Comparison of ENCODE assay signal across 9 mouse cellular contexts in the genomic region with DNA sequence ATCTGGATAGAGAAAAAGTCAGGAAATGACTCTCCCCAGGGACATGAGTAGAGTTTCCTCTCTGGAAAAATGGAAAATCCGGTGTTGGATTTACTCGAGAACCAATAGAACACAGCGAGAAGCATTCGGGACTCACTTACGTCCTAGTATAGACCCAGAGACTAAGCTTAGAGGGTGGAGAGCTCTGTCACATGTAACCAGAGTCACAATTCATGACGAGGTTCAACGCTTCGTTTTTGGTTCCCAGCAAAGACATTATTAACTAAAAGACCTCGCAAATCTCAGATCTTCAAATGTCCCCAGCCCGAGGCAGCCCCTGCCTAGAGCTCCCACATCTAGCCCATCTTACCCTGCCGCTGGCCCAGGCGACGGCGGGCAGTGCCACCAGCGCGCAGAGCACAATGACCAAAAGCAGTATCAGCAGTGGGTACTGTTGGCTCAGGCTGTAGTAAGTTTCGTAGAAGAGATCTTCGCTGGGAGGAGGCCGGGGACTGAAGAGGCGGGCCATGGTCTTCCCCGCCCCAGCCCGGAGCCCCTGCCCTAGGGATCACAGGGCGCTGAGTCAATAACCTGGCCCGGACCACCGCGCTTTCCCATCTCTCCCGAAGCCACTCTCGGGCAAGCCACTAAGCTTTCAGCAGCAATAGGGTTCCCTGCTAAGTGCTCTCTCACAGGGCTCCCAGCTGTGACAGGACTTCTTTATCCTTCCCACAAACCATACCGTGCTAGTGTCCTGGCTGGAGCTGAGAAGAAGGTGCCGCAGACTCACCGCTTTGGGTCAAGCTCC. TPM values are rescaled to one million over a fixed set of nuclear protein-coding genes. Genes with fewer than 3 reads are reported as not detected.
A peak's percentile ranks its signal among the peaks of the same experiment; 100 is the strongest.
DNase-seq lines count a peak whose midpoint lies in the region; ATAC-seq and TF ChIP-seq lines count a peak whose summit lies in the region.
"Had no signal": no experiment of that assay in that cellular context is flagged by ENCODE, and none has a peak within 500 bp of the region (broad histone marks: within the 10 kb centered on the region; RNA-seq: fewer than 3 reads in every experiment).

No protein-coding gene starts in this region.

- H3K4me1 ChIP-seq in embryonic facial prominence, embryonic 14.5 days (ENCODE audit: control insufficient read depth, insufficient read depth, low read length), result peaks cover 22% of the 10 kb centered on the region
- H3K4me1 ChIP-seq in limb, embryonic 13.5 days, result peaks cover 29% of the 10 kb centered on the region
- 0 out of 2 replicates have a peak, but pooled peaks cover 2% of the 10 kb centered on the region for H3K4me1 ChIP-seq in midbrain, postnatal 0 days (ENCODE audit: insufficient read depth, low read length)

- H3K4me3 ChIP-seq in embryonic facial prominence, embryonic 14.5 days (ENCODE audit: low read depth, low read length), result peak overlapping the region; percentile 44
- peak overlapping the region; percentile 58 for H3K4me3 ChIP-seq in limb, embryonic 13.5 days
- H3K4me3 ChIP-seq in midbrain, postnatal 0 days (ENCODE audit: low read depth, low read length), result peak overlapping the region; percentile 25

- TF ChIP-seq CTCF in midbrain, postnatal 0 days (IDR thresholded peaks at IDR 0.05), result no peak

- peaks cover 9% of the 10 kb centered on the region; the same call in 1 of the 2 replicates for H3K27me3 ChIP-seq in embryonic facial prominence, embryonic 14.5 days (replicated peaks; ENCODE audit: control insufficient read depth, insufficient read depth, low read length)
- H3K27me3 ChIP-seq in limb, embryonic 13.5 days, result peaks cover 52% of the 10 kb centered on the region
- H3K27me3 ChIP-seq in midbrain, postnatal 0 days (ENCODE audit: insufficient read depth, low read length), result peaks cover 56% of the 10 kb centered on the region

- WGBS in embryonic facial prominence, embryonic 14.5 days, result 5% methylated on average over 22 of the region's 31 CpGs
- WGBS in limb, embryonic 13.5 days, result under 1% methylated on average over 31 of the region's 31 CpGs
- WGBS in midbrain, postnatal 0 days, result under 1% methylated on average over 31 of the region's 31 CpGs

- no peaks in the 10 kb centered on the region for H3K9me3 ChIP-seq in embryonic facial prominence, embryonic 14.5 days (ENCODE audit: control insufficient read depth, low read length)
- no peaks in the 10 kb centered on the region for H3K9me3 ChIP-seq in limb, embryonic 13.5 days
- H3K9me3 ChIP-seq in midbrain, postnatal 0 days (ENCODE audit: low read length), result no peaks in the 10 kb centered on the region

- 0 out of 2 replicates have a peak, but pooled peaks cover 9% of the 10 kb centered on the region for H3K36me3 ChIP-seq in embryonic facial prominence, embryonic 14.5 days (ENCODE audit: control insufficient read depth, insufficient read depth, low read length)
- H3K36me3 ChIP-seq in limb, embryonic 13.5 days, result peaks cover 14% of the 10 kb centered on the region; the same call in 1 of the 2 replicates
- no peaks in the 10 kb centered on the region for H3K36me3 ChIP-seq in midbrain, postnatal 0 days (ENCODE audit: insufficient read depth, low read length)

- H3K4me2 ChIP-seq in embryonic facial prominence, embryonic 14.5 days (ENCODE audit: low read depth, low read length), result peak overlapping the region; percentile 60
- H3K4me2 ChIP-seq in limb, embryonic 13.5 days (replicated peaks), result peak overlapping the region; percentile 84
- peak overlapping the region; percentile 44 for H3K4me2 ChIP-seq in midbrain, postnatal 0 days (ENCODE audit: low read depth, low read length, poor library complexity, severe bottlenecking)

- peak; percentile 60 for ATAC-seq in embryonic facial prominence, embryonic 14.5 days (ENCODE audit: low read depth)
- ATAC-seq in limb, embryonic 13.5 days (ENCODE audit: low FRiP score, low read depth), result peak; percentile 53
- ATAC-seq in midbrain, postnatal 0 days (ENCODE audit: low FRiP score), result no peak
- ATAC-seq in megakaryocyte-erythroid progenitor cell, adult 5-6 weeks (replicated peaks; ENCODE audit: low FRiP score, low TSS enrichment, poor library complexity, severe bottlenecking), result no peak
- ATAC-seq: Patski had no signal

- peak overlapping the region; percentile 76 for H3K27ac ChIP-seq in embryonic facial prominence, embryonic 14.5 days (replicated peaks; ENCODE audit: low read depth, low read length)
- peak overlapping the region; percentile 80 for H3K27ac ChIP-seq in limb, embryonic 13.5 days
- no peak overlapping the region for H3K27ac ChIP-seq in midbrain, postnatal 0 days (ENCODE audit: low read depth, low read length)

- peak overlapping the region; percentile 58 for H3K9ac ChIP-seq in embryonic facial prominence, embryonic 14.5 days (ENCODE audit: low read depth, low read length)
- H3K9ac ChIP-seq in limb, embryonic 13.5 days, result peak overlapping the region; percentile 70
- H3K9ac ChIP-seq in midbrain, postnatal 0 days (replicated peaks; ENCODE audit: low read length, poor library complexity, severe bottlenecking), result no peak overlapping the region

- DNase-seq in ovary, postnatal 10 days (ENCODE audit: low spot score), result peak; percentile 4
- DNase-seq in ovary, adult 18-20 months (ENCODE audit: low spot score), result no peak
- DNase-seq in embryonic facial prominence, embryonic 14.5 days (ENCODE audit: low spot score), result peak; percentile 95
- DNase-seq in heart, postnatal 14 days, result peak; percentile 39 to 40
- DNase-seq in midbrain, postnatal 0 days (ENCODE audit: low spot score), result peak; percentile 71
- DNase-seq in left cerebral cortex, adult 11 months (ENCODE audit: low spot score), result no peak

- intact Hi-C loops in heart, postnatal 14 days (cut with DNase I), result loop anchor here (2.0 kb wide), 1 partner anchor 81 kb away; no protein-coding TSS in a partner anchor

RNA-seq across cellular contexts. Expression of gene Adcy4, which starts 0.5 kb away (rescaled TPM):
- polyA plus RNA-seq in embryonic facial prominence, embryonic 14.5 days (2014; fragmentation: Nextera tagmentation; extraction: Ambion mirVana), result 13.4 and 16.2 TPM in 2 replicates
- total RNA-seq in heart, postnatal 14 days (2021), result 10 to 100 TPM; 19.8 to 21.1 TPM
- 20.9 and 25.6 TPM in 2 replicates for polyA plus RNA-seq in limb, embryonic 13.5 days (2015; fragmentation: Nextera tagmentation; extraction: Ambion mirVana)
- 3.6 and 4.0 TPM in 2 replicates for total RNA-seq in midbrain, postnatal 0 days (2014; rRNA removed)
- polyA plus RNA-seq in midbrain, postnatal 0 days (2015; fragmentation: Nextera tagmentation; extraction: Ambion mirVana), result 1.7 TPM in 2 replicates
- total RNA-seq in megakaryocyte-erythroid progenitor cell, adult 5-6 weeks (2014; fragmentation: Nextera tagmentation), result not detected in 2 replicates
- total RNA-seq in megakaryocyte-erythroid progenitor cell, adult 5-6 weeks (2017), result not detected in 2 replicates
- polyA plus RNA-seq: Patski had no signal

RNA-seq across cellular contexts. Expression of gene Ripk3, which starts 5.3 kb away (rescaled TPM):
- polyA plus RNA-seq in embryonic facial prominence, embryonic 14.5 days (2014; fragmentation: Nextera tagmentation; extraction: Ambion mirVana), result 32.0 and 35.3 TPM in 2 replicates
- 1 to 10 TPM; 4.4 to 6.1 TPM for total RNA-seq in heart, postnatal 14 days (2021)
- polyA plus RNA-seq in limb, embryonic 13.5 days (2015; fragmentation: Nextera tagmentation; extraction: Ambion mirVana), result 31.0 and 37.1 TPM in 2 replicates
- 0.27 TPM in 1 of 2 replicates, not detected in the other for total RNA-seq in midbrain, postnatal 0 days (2014; rRNA removed)
- 1.3 and 3.0 TPM in 2 replicates for polyA plus RNA-seq in midbrain, postnatal 0 days (2015; fragmentation: Nextera tagmentation; extraction: Ambion mirVana)
- total RNA-seq in megakaryocyte-erythroid progenitor cell, adult 5-6 weeks (2014; fragmentation: Nextera tagmentation), result 55.7 and 87.0 TPM in 2 replicates
- 8.9 and 23.1 TPM in 2 replicates for total RNA-seq in megakaryocyte-erythroid progenitor cell, adult 5-6 weeks (2017)

RNA-seq across cellular contexts. Expression of gene Ltb4r1, which starts 17.6 kb away (rescaled TPM):
- polyA plus RNA-seq in embryonic facial prominence, embryonic 14.5 days (2014; fragmentation: Nextera tagmentation; extraction: Ambion mirVana), result 0.24 and 0.56 TPM in 2 replicates
- under 1 TPM; 0.37 to 0.60 TPM for total RNA-seq in heart, postnatal 14 days (2021)
- polyA plus RNA-seq in limb, embryonic 13.5 days (2015; fragmentation: Nextera tagmentation; extraction: Ambion mirVana), result 0.45 and 0.51 TPM in 2 replicates
- 0.88 and 1.8 TPM in 2 replicates for total RNA-seq in midbrain, postnatal 0 days (2014; rRNA removed)
- 0.94 and 1.1 TPM in 2 replicates for polyA plus RNA-seq in midbrain, postnatal 0 days (2015; fragmentation: Nextera tagmentation; extraction: Ambion mirVana)
- 0.50 and 3.5 TPM in 2 replicates for total RNA-seq in megakaryocyte-erythroid progenitor cell, adult 5-6 weeks (2014; fragmentation: Nextera tagmentation)
- 0.76 and 3.1 TPM in 2 replicates for total RNA-seq in megakaryocyte-erythroid progenitor cell, adult 5-6 weeks (2017)
- polyA plus RNA-seq: Patski had no signal

RNA-seq across cellular contexts. Expression of gene Ltb4r2, which starts 22.1 kb away (rescaled TPM):
- polyA plus RNA-seq in embryonic facial prominence, embryonic 14.5 days (2014; fragmentation: Nextera tagmentation; extraction: Ambion mirVana), result 0.47 and 0.51 TPM in 2 replicates
- total RNA-seq in heart, postnatal 14 days (2021), result under 1 TPM; 0.12 to 0.17 TPM
- 0.36 and 0.64 TPM in 2 replicates for polyA plus RNA-seq in limb, embryonic 13.5 days (2015; fragmentation: Nextera tagmentation; extraction: Ambion mirVana)
- 0.38 and 1.6 TPM in 2 replicates for total RNA-seq in midbrain, postnatal 0 days (2014; rRNA removed)
- polyA plus RNA-seq in midbrain, postnatal 0 days (2015; fragmentation: Nextera tagmentation; extraction: Ambion mirVana), result 0.43 and 0.60 TPM in 2 replicates
- total RNA-seq in megakaryocyte-erythroid progenitor cell, adult 5-6 weeks (2014; fragmentation: Nextera tagmentation), result not detected in 2 replicates
- 0.38 and 1.7 TPM in 2 replicates for total RNA-seq in megakaryocyte-erythroid progenitor cell, adult 5-6 weeks (2017)
- polyA plus RNA-seq: Patski had no signal

RNA-seq across cellular contexts. Expression of gene Cideb, which starts 25.1 kb away (rescaled TPM):
- 0.33 and 0.59 TPM in 2 replicates for polyA plus RNA-seq in embryonic facial prominence, embryonic 14.5 days (2014; fragmentation: Nextera tagmentation; extraction: Ambion mirVana)
- 1 to 10 TPM in 1 of 2 experiments, under 1 TPM in 1; 1.00 to 1.0 TPM for total RNA-seq in heart, postnatal 14 days (2021)
- polyA plus RNA-seq in limb, embryonic 13.5 days (2015; fragmentation: Nextera tagmentation; extraction: Ambion mirVana), result 0.45 and 0.72 TPM in 2 replicates
- total RNA-seq in midbrain, postnatal 0 days (2014; rRNA removed), result 0.66 and 2.6 TPM in 2 replicates
- 0.25 and 1.1 TPM in 2 replicates for polyA plus RNA-seq in midbrain, postnatal 0 days (2015; fragmentation: Nextera tagmentation; extraction: Ambion mirVana)
- total RNA-seq in megakaryocyte-erythroid progenitor cell, adult 5-6 weeks (2014; fragmentation: Nextera tagmentation), result not detected in 2 replicates
- not detected in 2 replicates for total RNA-seq in megakaryocyte-erythroid progenitor cell, adult 5-6 weeks (2017)

Comparison
In these comparisons a context has a peak if more than half of its experiments do, and no peak if none do; other contexts are left out.
1. DNase-seq: peak in ovary, postnatal 10 days (single experiment), embryonic facial prominence, embryonic 14.5 days (single experiment), heart, postnatal 14 days (2 of 2) and midbrain, postnatal 0 days (single experiment); none in ovary, adult 18-20 months (single experiment) and left cerebral cortex, adult 11 months (single experiment).
2. ATAC-seq: peak in embryonic facial prominence, embryonic 14.5 days (single experiment) and limb, embryonic 13.5 days (single experiment); none in midbrain, postnatal 0 days (single experiment) and megakaryocyte-erythroid progenitor cell, adult 5-6 weeks (single experiment).
3. Peak in every context shown above with its lines, with median percentiles within 50 percentile points of each other: H3K4me2 ChIP-seq and H3K4me3 ChIP-seq.